Mouse (Mus musculus): ENCODE measurements around the gene Tat.

Gene Tat

GRCm38 (mm10) chr8:109990224-109990623, at the start of gene Tat:
Tat (plus strand) TSS chr8:109990437.
- DNase-seq (ENCODE audit: low spot score in 2 of 2): no peak

GRCm38 (mm10) chr8:109941606-109942360, 48.5 kb upstream of the Tat start:
- no peak for DNase-seq (ENCODE audit: low spot score in 2 of 2)

- DNase-seq (ENCODE audit: low spot score in 2 of 2): no peak
Measured at GRCm38 (mm10) chr8:109945153-109945632, 45.0 kb upstream of the Tat start.

GRCm38 (mm10) chr8:109945694-109946093, 44.5 kb upstream of the Tat start:
- no peak for DNase-seq (ENCODE audit: low spot score in 2 of 2)

- no peak for DNase-seq (ENCODE audit: low spot score in 2 of 2)
Measured at GRCm38 (mm10) chr8:109946272-109946671, 44.0 kb upstream of the Tat start.

- DNase-seq (ENCODE audit: low spot score in 2 of 2): peak; percentile 52 to 54
Measured at GRCm38 (mm10) chr8:109947447-109948284, 42.6 kb upstream of the Tat start.

GRCm38 (mm10) chr8:109948285-109948564, 42.0 kb upstream of the Tat start:
- DNase-seq (ENCODE audit: low spot score in 2 of 2): no peak

- DNase-seq (ENCODE audit: low spot score in 2 of 2): no peak
Measured at GRCm38 (mm10) chr8:109952171-109952570, 38.1 kb upstream of the Tat start.

- no peak for DNase-seq (ENCODE audit: low spot score in 2 of 2)
Measured at GRCm38 (mm10) chr8:109954486-109954948, 35.7 kb upstream of the Tat start.

- DNase-seq (ENCODE audit: low spot score in 2 of 2): no peak
Measured at GRCm38 (mm10) chr8:109957167-109958028, 32.8 kb upstream of the Tat start.

- no peak for DNase-seq (ENCODE audit: low spot score in 2 of 2)
Measured at GRCm38 (mm10) chr8:109958036-109958655, 32.1 kb upstream of the Tat start.

- DNase-seq (ENCODE audit: low spot score in 2 of 2): no peak
Measured at GRCm38 (mm10) chr8:109959112-109959511, 31.1 kb upstream of the Tat start.

- no peak for DNase-seq (ENCODE audit: low spot score in 2 of 2)
Measured at GRCm38 (mm10) chr8:109961693-109962367, 28.4 kb upstream of the Tat start, which contains the start of gene Marveld3. Marveld3 (minus strand) TSS chr8:109962203.

- no peak for DNase-seq (ENCODE audit: low spot score in 2 of 2)
Measured at GRCm38 (mm10) chr8:109962896-109963295, 27.3 kb upstream of the Tat start.

GRCm38 (mm10) chr8:109963421-109963820, 26.8 kb upstream of the Tat start:
- no peak for DNase-seq (ENCODE audit: low spot score in 2 of 2)

GRCm38 (mm10) chr8:109964106-109964505, 26.1 kb upstream of the Tat start:
- DNase-seq (ENCODE audit: low spot score in 2 of 2): no peak

GRCm38 (mm10) chr8:109968837-109969236, 21.4 kb upstream of the Tat start:
- no peak for DNase-seq (ENCODE audit: low spot score in 2 of 2)

GRCm38 (mm10) chr8:109970323-109970722, 19.9 kb upstream of the Tat start:
- DNase-seq (ENCODE audit: low spot score in 2 of 2): no peak

GRCm38 (mm10) chr8:109972901-109973300, 17.3 kb upstream of the Tat start:
- DNase-seq (ENCODE audit: low spot score in 2 of 2): no peak

GRCm38 (mm10) chr8:109979339-109979738, 10.9 kb upstream of the Tat start:
- no peak for DNase-seq (ENCODE audit: low spot score in 2 of 2)
